Mouse (Mus musculus) bone marrow macrophage, adult 2 months (primary cell): Measurements from ENCODE around the gene Dph2. TPM values are rescaled to one million over a fixed set of nuclear protein-coding genes. Genes with fewer than 3 reads are reported as not detected.

ENCODE experiments used
- H3K27ac ChIP-seq: 2 replicates; pipeline ENCODE4 v1.5.1; 2012; ENCODE audit warnings: low read depth, low read length; ENCODE audit not compliant: insufficient read depth
- H3K4me1 ChIP-seq: 2 replicates; pipeline ENCODE4 v1.6.1; 2012; ENCODE audit warnings: low read length; ENCODE audit not compliant: control insufficient read depth, insufficient read depth
- H3K4me3 ChIP-seq: 2 replicates; pipeline ENCODE4 v1.5.1; 2012; ENCODE audit warnings: mild to moderate bottlenecking, low read length, moderate library complexity; ENCODE audit not compliant: insufficient read depth
- CTCF ChIP-seq: IDR thresholded peaks from 2 replicates; pipeline ENCODE4 v1.5.1; 2012; ENCODE audit warnings: low read depth, mild to moderate bottlenecking, low read length, moderate library complexity
- POLR2A ChIP-seq: IDR thresholded peaks from 2 replicates; pipeline ENCODE4 v1.6.1; 2012; ENCODE audit warnings: mild to moderate bottlenecking, low read depth, low read length, borderline replicate concordance
- polyA plus RNA-seq: library from polyadenylated mRNA; stranded (reverse); fragments of >200 nt; gene quantifications from 2 replicates; pipeline ENCODE4 v1.2.4, GENCODE M21; 2012; ENCODE audit not compliant: missing spikeins, insufficient read depth, insufficient read length

Gene Dph2
- polyA plus RNA-seq, result 4.0 and 5.1 TPM in 2 replicates

GRCm38 (mm10) chr4:117891738-117892161 lies at the start of gene Dph2:
Gene Dph2 (minus strand): TSS chr4:117892032.
- H3K4me3 ChIP-seq, result peak within 1 kb of the TSS; percentile 83
- peaks cover 6% of the 10 kb centered on the region for H3K4me1 ChIP-seq
- no peak for TF ChIP-seq POLR2A
- no peak for TF ChIP-seq CTCF
- H3K27ac ChIP-seq, result no peak within 1 kb of the TSS

DNA sequence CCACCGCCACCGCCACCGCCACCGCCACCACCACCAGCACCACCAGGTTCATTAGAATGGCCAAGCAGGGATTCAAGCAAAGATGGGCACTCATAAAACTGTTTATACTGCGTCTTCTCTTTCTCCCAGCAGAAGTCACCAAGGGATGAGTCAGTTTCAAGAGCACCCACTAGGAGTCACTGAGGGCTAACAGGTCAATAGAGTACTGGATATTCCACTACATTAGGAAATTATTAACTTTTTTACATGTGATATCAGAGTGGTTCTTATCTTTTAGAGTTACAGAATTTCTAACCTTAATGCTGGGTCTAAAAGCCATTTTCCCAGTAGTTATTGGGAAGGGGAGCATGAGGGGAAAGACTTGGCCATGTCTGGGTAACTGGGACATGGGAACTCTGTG lies 45.1 kb upstream of the Dph2 start:
- no peak for TF ChIP-seq CTCF
- no peak for TF ChIP-seq POLR2A
- no peak overlapping the region for H3K4me3 ChIP-seq
- H3K4me1 ChIP-seq, result no peaks in the 10 kb centered on the region
- no peak overlapping the region for H3K27ac ChIP-seq

DNA sequence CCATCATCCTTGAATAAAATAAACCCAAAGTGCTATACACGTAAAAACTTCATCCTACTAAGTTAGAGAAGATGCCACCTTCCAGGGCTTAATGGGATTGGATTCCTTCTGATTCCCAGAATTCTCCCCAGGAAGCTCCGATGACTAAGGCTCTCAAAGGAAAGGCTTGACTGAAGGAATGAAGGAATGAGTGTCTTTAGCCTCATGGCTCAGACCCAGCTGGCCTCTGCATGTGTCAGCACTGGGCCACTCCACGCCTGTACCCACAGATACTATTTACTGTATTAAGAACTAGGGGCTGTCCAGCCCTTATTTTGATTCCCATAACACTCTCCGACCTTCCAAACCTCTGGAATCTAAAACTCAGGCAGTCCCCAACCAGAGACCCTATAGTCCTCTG lies 42.2 kb upstream of the Dph2 start:
- Histone ChIP-seq H3K4me1 (no peaks in the 10 kb centered on the region), H3K4me3 (no peak overlapping the region), H3K27ac (no peak overlapping the region)
- TF ChIP-seq POLR2A (no peak), CTCF (no peak)

DNA sequence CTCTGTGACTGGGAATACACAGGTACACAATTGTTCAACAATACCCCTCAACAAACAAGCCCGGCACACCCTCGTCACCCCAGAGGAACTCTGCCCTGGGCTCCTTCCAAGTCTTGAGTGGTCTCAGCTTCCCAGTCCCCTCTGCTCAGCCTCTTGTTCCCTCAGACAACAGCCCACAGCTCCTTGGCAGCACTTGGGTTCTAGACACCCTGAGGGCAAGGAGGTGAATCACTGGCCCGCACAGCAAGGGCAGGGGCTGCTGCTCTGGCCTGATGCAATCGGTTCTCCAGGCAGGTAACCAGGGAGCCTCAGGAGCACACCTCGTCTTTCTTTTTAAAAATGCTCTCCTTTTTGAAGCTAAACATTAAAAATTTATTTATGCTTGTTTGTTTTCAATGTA lies 41.4 kb upstream of the Dph2 start:
- no peak overlapping the region for H3K27ac ChIP-seq
- TF ChIP-seq CTCF, result no peak
- TF ChIP-seq POLR2A, result no peak

DNA sequence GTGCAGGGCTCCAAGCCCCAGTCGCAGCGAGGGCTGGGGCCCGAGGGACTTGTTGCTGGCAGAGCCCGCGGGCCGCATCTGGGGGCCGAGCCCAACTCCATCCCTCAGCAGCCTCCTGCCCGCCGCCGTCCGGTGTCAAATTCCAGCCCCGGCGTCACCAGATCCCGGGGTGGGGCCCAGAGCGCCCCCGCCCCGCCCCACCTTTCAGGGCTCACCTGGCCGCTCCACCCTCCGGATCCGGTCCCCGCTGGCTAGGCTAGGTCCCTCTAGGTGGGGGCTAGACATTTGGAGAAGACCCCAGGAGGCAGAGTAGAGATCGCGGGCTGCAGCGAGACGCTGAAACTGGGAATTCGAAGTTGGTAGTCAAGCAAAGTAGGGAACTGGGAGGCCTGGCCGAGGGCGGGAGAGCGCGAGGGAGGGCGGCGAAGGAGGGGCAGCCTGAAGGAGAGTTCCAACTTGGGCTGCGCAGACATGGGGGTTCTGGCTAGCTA lies 37.6 kb upstream of the Dph2 start, which contains the start of gene Artn:
Artn (minus strand) TSS at position 373 of the 491 bp plus-strand sequence.
- TF ChIP-seq CTCF, result no peak
- TF ChIP-seq POLR2A, result no peak
- no peak within 1 kb of the TSS for H3K27ac ChIP-seq
- H3K4me1 ChIP-seq, result no peaks in the 10 kb centered on the region
- peak within 1 kb of the TSS; percentile 10; the same call in 1 of the 2 replicates for H3K4me3 ChIP-seq

More for the DNA sequence above, 41.4 kb upstream of the Dph2 start:
- H3K4me3 ChIP-seq, result no peak overlapping the region
- H3K4me1 ChIP-seq, result no peaks in the 10 kb centered on the region

GRCm38 (mm10) chr4:117928699-117929241 lies 36.9 kb upstream of the Dph2 start:
- no peak overlapping the region for H3K27ac ChIP-seq
- TF ChIP-seq POLR2A (no peak), CTCF (peak; percentile 9; the same call in 1 of the 2 replicates)
- no peaks in the 10 kb centered on the region for H3K4me1 ChIP-seq
- H3K4me3 ChIP-seq, result peak overlapping the region; percentile 10; the same call in 1 of the 2 replicates

DNA sequence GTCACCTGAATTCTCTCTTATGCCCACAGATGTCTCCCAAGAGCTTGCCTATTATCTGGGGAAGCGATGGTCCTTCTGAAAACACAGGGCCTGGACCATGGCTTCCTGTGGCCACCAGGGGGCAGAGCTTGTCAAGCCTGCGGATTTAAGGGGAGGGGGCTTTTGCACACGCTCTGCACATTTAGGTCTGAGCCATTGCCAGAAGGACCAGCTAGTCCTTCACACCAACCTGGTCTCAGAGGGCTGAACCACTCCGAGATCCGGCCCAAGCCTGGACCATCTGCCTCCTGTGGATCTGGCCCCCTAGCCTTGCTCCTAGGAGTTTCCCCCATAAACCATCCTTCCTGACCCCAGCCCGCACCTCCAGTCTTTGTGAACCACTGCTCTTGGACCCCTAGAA lies 36.4 kb upstream of the Dph2 start:
- Histone ChIP-seq H3K4me3 (no peak overlapping the region), H3K4me1 (no peaks in the 10 kb centered on the region), H3K27ac (no peak overlapping the region)
- TF ChIP-seq CTCF, result peak; percentile 92
- TF ChIP-seq POLR2A, result no peak

GRCm38 (mm10) chr4:117926545-117927482 lies 35.0 kb upstream of the Dph2 start:
- Histone ChIP-seq H3K4me3 (peak overlapping the region; percentile 50), H3K4me1 (no peaks in the 10 kb centered on the region), H3K27ac (no peak overlapping the region)
- TF ChIP-seq POLR2A (no peak), CTCF (no peak)

DNA sequence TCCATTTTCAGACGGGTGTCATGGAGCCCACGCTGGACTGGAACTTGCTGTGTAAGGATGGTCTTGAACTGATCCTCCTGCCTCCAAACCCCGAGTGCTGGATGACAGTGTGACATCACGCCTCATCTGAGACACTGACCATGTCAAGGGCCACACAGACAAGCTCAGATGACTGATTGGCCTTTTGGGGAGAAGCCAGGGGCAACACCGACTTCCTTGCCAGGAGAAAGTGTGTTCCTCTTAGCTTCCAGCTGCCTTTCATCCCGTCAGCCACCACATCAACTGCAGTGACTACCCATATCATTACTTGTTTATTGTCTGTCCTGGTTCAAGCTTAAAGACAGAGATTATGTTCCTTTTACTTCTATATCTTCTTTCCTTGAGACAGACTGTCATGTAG lies 33.1 kb upstream of the Dph2 start:
- no peak overlapping the region for H3K27ac ChIP-seq

DNA sequence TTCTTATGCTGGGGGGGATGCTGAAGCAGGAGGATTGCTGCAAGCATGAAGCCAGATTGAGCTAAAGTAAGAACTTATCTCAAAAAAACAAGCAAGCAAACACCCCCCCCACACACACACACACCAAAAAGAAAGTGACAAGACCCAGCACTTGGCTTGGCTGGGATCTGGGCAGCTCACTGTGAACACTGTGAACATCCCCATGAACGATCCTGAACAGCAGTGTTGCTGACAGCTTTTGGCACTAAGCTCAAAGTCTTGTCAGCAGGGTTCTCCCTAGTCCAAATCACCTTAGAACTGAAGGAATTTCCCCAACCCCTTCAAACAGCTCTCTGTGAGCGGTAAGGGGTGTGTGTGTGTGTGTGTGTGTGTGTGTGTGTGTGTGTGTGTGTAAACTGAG lies 31.6 kb upstream of the Dph2 start:
- TF ChIP-seq POLR2A, result no peak
- TF ChIP-seq CTCF, result no peak
- H3K4me1 ChIP-seq, result peaks cover 10% of the 10 kb centered on the region
- no peak overlapping the region for H3K27ac ChIP-seq
- H3K4me3 ChIP-seq, result no peak overlapping the region

More for the DNA sequence above, 33.1 kb upstream of the Dph2 start:
- TF ChIP-seq POLR2A (no peak), CTCF (no peak)
- no peak overlapping the region for H3K4me3 ChIP-seq
- no peaks in the 10 kb centered on the region for H3K4me1 ChIP-seq

DNA sequence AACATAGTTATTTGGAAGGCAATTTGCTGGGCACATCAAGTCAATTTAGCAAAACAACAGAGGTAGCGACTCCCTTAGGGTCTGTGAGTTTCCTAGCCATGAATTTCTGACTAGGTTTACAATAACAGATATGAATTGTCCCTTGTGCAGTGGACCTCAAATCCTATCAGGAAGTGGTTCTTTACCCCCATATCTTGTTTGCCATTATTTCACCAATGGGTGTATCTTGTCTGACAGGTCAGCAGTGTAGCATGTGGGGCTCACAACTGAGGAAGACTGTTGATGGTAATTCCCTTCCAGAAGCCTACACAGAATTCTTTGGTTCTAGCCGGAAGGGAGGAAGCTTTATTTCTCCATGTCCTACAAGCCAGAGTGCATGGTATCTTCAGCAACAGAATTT lies 29.5 kb upstream of the Dph2 start:
- TF ChIP-seq POLR2A, result no peak
- TF ChIP-seq CTCF, result no peak
- H3K27ac ChIP-seq, result no peak overlapping the region
- H3K4me3 ChIP-seq, result no peak overlapping the region
- H3K4me1 ChIP-seq, result peaks cover 30% of the 10 kb centered on the region
